Mouse (Mus musculus) cerebellum, postnatal 25 days (tissue): ENCODE measurements at regions not wholly inside any gene's neighbourhood (a gene's known extent, or its start where the extent isn't known, plus 50 kb on each side); places are given as distances from the start of the nearest gene placed in this dataset.

Experiments
- DNase-seq, 2 experiments: peaks; one replicate each; pipeline ENCODE4 v3.0.0; 2021; ENCODE audit warnings: mixed read lengths in 2 of 2

DNA sequence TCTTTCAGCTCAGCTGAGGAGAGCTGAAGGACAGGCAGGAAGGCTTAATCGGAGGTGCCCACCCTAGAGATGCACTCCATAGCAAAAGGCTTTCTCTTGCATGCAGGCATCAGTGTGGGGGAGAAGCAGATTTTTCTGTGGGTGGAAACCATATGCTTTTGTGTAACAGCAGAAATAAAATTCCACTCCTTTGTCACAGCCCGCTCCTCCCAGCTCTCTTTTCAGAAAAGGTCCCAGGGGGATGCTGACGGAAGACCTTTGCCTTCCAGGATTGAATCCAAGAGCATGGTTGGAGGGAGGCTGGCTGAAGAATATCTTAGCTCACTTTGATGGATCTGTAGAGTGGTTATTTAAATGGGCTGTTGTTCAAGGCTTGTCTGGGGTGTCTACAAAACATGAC lies 336.8 kb upstream of the Map3k7 start:
- no peak for DNase-seq

DNA sequence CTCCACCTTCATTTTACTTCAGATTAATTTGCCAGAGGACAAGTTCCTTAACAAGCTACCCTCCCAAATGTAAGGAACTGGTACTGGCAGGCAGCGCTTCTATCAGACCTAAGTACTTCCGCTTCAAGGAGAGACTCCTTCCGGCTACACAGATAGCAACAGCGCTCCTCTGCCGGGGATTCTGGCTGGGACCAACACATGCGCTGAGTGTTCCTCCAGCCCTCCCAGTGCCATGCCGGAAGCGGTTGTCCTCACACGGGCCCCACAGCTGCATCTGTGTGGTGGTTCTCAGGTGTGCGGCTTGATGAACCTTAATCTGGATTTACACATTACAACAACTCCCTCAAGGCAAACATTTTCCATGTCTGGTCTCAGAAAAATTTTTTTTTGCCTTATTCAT lies 336.1 kb upstream of the Map3k7 start:
- DNase-seq = no peak

DNA sequence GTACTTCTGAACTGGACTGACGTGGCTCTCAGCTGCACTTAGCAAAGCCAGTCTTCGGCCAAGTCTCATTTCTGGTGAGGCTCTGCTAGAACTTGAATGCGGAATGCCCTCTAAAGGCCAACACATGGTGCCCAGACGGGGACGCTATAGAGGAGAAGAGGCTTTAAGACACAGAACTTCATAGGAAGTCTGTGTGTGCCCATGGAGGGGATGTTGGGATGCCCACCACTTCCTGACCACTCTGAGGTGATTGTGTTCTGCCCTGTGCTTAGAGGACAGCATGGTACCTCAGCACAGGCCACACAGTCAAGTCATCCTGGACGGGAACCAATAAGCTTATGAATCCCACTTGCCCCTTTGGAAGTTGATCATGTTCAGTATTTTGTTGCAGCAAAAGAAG lies 325.3 kb upstream of the Map3k7 start:
- no peak for DNase-seq

DNA sequence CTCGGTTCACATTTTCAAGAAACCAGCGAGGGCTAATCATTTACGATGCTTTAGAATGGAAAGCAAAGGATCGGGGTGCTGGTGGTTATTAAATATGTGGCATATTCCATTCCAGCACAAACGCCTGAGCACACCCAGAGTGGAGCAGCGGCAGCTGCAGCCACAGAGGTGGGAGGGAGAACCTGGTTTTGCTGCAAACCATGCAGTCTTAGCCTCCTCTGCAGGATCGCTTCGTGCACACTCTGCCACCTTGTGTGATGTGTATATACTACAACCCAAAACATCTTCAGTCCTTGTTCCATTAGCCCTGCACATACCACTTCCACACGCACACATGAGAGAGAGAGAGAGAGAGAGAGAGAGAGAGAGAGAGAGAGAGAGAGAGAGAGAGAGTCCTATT lies 321.7 kb upstream of the Map3k7 start:
- peak; percentile 57 to 69 for DNase-seq

DNA sequence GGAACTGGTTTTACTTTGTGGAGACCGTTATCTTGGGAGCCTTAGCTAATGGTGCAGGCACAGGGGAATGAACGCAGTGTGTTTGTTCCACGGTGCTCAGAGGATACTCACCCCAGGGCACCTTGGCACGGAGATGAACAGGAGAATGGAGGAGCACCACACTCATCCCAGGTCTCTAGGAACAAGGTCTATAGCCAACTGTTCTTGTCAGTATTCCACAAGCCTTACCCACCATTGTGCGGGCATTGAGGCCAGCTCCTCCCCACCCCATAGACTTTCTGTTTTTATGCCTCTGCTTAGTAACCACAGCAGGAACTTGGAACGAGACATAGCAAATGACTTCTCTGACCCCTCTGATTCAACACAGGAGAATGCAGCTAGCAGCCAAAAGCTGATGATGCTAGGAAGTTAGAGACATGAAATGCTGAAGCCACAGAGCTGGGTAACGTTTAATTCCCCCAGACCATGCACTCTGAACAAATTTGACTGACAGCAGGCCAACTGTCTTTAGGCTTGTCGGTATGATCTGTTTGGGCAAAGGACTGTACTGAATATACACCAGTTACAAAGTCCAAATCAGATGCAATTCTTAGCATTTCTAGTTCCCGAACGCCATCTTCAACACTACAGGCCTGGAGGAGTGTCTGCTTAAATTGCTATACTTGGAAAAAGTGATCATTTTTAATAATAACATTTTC lies 321.2 kb upstream of the Map3k7 start:
- peak; percentile 22 to 24 for DNase-seq

DNA sequence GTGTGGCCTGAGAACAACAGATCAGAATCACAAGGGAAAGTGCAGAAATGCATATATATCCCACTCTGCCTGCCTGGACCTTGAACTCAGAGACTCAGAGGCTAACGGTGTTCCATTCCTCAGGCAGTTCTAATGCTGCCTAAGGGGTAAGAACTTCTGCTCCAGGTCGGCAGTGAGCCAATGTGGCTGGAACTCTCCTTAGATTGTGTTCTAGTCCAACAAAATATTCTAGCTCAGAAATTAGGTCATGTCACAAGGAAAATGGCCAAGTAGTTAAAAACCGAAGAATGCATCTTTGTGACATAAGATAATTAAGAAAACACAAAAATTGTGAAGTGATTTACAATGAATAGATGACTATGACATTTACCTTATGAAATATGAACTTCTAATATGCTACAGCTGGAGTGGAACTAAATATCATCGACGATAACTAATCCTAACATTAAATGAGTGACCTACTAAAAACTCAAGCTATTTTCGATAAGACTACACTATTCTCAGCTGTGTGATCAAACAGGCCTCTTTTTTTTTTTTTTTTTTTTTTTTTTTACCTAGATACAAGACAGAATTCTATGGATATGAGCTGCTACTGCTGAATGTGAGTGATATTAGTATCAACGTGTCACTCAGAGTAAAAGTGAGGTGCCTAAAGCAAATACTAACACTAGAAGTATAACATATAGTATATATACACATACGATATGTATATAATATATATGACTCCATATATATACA lies 315.1 kb upstream of the Map3k7 start:
- DNase-seq = peak; percentile 22 to 57

DNA sequence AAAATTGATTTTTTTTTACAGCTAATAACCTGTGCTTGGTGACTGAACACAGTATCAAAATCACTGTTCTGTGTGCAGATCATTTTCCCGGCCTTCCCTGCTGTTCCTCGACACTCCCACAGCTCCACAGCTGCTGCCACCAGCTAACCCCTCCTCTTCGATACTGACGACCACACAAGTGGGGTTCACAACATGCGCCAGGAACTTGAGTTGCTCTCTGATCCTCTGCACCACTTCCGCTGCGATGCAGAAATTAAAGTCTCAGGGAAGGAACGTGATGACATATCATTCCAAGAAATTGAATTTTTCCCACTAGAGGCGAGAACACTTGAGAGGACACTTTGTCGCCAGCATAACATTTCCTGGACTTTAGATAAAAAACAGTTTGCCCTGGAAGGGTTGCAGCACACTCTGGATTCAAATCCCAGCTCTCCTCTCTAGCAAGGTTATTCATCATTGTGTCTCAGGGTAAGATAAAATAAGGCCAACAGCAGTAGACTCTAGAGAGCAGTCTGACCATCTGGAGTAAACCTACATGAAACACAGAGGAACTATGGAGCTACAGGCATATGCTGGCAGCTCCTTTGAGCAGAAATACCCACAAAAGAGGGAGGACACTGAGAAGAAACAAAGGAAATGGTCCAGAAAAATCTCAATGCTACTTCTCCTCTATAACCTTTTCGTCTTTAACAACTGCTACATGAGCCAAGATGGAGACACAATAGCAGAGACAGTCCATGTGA lies 308.4 kb upstream of the Map3k7 start:
- no peak for DNase-seq

DNA sequence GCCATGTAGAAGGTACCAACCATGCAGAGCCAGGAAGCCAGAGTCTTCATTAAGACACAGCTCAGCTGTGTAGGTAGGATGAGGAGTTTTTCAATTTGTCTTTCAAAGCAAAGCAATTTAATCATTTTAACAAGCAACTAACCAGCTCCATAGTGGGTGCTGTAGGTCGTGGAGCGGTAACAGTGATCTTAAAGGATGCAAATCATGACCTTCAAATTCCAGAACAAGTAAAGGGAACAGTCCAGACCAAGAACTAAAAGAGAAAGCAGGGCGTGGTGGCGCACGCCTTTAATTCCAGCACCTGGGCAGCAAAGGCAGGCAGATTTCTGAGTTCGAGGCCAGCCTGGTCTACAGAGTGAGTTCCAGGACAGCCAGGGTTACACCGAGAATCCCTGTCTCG lies 307.8 kb upstream of the Map3k7 start:
- DNase-seq = no peak

DNA sequence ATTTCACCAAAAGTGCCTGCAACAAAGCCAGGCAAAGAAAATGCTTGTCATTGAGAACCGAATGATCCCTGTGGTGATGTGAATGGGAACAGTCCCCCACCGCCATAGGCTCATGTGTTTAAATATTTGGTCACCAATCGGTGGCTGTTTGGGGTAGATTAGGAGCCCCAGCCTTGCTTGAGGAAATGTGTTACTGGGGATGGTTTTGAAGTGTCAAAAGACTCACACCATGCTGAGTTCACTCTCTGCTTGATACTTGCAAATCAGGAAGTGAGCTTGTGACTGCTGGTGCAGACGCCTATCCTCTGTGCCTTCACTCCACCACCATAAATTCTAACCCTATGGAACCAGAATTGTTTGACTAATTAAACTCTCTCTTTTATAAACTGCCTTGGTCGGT lies 305.1 kb upstream of the Map3k7 start:
- no peak for DNase-seq

DNA sequence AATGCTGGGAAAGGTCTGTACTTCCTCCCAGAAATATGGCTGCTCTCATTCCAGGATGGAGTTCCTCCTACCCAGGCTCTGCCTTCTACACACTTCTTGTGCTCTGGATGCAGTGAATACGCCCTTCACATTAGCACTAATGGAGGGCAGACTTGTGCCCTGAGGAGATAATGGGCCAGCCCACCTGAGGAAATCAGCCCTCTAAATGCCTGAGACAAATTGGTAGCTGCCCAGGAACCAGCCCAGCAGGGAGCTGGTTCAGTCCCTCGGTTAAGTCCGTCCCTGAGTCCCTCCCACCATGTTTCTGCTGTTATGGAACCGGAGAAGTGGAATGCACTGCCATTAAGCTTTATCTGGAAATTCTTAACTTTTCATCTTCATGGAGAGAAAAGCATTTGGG lies 303.0 kb upstream of the Map3k7 start:
- no peak for DNase-seq

DNA sequence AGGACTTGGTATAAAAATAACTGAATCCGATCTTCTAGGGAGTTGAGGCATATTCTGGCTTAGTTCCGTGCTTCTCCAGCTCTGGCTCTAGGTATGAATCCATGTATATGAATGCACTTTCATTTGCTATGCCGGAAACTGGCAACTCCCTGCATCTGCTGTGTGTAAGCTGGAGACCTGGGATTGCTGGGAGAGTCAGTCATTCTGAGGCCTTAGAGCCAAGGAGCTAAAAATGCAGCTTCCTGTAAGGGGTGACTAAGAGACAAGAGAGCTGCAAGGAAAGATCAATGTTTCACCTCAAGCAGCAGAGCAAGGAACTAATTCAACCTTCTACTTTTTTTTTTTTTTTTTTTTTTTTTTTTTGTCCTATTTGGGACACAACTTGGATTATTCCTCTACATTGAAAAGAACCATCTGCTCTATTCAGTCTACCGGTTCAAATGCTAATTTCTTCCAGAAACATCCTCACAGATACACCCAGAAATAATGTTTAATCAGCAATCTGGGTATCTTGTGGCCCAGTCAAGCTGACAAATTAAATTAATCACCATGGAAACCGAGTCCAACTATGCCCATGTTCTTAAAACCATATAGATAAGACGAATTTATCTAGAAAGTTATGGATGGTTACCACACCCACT lies 292.2 kb upstream of the Map3k7 start:
- DNase-seq = no peak

DNA sequence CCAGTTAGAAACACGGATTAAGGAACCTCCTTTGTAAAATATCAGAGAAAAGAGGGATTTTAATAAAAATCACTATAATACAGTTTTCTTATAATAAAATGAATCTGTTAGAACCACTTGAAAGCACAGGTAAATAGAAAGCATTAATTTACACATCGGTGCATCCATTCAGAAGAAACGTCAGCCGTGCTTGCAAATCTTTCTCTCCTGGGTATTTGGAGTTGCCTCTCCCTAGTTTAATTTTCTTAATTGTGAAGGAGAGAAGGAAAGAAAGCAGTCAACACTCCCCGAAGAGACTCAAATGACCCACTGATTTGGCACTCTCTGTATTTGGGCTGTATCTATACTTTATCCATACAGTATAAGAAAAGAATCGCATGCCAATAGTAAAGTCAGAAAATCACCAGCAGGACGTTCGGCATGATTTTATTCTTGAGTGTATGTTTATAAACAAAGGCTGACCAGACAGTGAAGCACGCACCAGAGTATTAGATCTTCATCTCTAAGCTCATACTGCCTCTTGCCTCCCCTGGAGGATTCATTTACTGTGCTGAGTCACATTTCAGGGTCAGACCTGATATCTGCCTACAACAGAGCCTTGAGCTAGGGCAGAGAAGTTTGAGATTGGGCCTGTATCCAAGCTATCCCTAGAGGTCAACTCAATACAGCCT lies 291.6 kb upstream of the Map3k7 start:
- DNase-seq = no peak

DNA sequence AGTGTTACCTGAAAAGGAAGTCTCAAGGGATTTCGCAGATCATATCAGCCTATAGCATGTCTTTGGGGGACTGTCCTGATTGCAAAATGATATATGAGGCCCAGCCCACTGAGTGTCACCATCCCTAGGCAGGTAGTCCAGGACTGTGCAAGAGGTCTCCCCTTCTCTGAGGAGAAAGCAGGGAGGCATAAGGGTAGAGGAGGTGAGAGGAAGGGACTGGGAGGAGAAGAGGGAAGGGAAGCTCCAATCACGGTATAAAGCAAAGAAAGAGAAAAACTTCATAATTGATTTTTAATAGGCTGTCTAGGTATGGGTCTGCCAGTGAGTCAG lies 291.1 kb upstream of the Map3k7 start:
- no peak for DNase-seq

DNA sequence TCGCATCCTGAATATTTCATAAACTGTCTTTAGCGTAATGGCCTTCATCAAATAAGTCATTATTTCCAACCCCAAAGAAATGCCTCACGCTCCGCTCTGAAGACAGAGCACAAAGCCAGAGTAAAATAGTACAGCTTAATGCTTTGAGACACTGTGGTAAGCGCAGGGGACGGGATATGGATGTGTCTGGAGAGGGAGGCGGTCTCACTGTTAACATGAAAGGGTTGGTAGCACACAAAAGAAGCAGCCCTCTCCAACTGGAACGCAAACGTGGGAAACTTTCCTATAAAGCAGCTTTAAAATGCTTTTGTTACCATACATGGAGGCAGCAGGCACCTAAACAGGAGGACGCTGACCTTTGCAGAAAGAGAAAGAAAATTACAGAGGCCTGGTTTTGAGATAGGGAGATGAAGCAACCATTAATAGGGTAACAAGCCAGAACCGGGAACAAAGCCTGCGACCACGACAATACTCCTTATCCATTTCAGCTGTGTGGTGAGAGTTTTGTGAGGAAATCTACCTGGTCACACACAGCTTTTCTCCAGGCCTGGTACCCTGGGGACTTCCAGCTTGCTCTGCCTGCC lies 284.8 kb upstream of the Map3k7 start:
- DNase-seq = no peak

DNA sequence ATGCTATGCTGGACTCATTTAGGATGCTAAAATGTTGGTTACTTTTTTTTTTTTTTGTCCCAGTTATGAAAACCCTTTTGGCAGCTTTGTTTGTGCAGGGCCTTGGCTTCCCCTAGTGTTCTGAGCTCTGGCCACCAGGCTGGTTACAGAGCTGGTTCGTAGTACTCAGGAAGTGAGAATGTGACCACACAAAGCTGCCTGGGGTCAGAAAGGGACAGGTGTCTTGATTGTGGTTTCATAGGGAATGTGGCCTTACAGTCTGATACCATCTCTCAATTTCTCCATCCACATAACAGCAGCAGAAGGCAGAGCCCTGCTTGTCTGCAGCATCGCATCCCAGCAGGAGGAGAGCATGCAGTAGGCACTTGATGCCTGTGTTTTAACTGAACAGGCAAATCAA lies 282.9 kb upstream of the Map3k7 start:
- no peak for DNase-seq

DNA sequence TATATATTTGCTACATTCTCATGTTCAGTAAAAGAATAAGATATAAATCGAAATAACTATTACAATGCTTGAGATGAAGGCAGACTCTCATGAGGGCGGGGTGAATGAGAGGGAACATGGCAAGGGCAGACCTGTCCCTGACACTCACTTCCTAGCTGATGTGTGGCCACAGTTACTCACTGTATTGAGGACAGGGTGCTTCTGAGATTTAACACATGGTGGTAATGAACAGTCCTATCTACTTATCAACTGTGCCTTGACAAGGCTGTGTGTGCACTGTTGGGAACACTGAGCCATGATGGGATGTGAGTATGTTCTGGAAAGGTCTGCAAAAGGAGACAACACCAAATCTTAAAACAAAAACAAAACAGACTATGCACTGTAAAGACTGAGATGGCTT lies 274.8 kb upstream of the Map3k7 start:
- no peak for DNase-seq

DNA sequence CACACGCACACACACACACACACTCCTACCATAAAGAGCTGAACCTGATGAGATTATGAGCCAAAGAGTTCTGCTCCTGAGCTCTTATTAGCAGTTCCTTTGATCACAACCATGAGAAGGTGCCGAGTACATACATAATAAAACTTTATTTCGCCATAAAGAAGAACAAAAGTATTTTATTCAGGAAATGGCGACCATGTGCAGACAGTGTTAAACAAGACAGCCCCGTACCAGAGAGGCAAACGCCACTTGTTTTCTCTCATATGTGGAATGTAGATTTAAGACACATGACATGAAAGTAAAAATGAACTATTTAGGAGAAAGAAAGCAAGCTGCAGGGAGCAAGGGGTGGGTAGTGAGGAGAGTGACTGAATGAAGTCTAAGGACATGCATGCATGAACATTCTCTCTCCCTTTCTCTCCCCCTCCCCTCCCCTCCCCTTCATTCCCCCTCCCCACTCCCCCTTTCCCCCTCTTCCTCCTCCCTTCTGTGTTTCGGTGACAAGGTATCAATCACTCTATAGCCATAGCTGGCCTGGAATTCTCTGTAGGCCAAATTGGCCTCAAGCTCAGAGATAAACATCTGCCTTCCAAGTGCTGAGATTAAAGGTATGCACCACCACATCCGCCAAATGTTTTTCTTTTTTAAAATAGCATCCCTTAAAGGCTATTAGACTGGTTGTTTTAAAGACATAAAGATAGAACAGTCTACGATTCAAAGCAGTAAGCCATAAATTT lies 266.0 kb upstream of the Map3k7 start:
- DNase-seq = no peak

DNA sequence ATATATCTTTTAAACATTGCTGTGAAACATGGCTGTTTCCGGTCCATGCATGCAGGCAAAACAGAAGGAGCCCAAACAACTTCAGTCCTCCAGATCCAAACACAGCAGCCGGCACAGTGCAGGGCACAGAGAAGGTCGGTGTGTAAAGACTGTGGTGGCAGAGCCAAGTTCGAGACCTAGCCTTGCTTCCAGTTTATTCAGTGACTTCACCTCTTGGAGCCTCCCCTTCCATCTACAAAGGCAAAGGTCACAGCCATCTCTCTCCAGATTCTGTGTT lies 265.5 kb upstream of the Map3k7 start:
- DNase-seq = no peak

DNA sequence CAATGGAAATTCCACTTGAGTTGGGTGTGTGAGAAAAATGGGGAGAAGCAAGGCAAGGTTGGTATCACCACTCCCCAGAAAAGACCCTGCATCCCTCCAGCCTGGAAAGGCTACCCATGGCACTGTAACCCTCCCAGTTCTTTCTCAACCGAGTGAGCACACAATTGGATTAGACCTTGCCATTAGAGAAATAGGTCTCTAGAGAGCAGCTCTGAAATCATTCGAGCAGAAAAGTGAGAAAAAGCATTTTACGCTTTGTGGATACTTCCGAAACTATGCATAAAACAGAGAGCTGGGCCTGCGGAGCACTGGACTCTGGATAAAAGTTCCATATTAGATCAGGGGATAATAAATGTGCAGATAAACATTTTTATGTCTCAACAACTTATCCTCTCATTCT lies 264.6 kb upstream of the Map3k7 start:
- no peak for DNase-seq

DNA sequence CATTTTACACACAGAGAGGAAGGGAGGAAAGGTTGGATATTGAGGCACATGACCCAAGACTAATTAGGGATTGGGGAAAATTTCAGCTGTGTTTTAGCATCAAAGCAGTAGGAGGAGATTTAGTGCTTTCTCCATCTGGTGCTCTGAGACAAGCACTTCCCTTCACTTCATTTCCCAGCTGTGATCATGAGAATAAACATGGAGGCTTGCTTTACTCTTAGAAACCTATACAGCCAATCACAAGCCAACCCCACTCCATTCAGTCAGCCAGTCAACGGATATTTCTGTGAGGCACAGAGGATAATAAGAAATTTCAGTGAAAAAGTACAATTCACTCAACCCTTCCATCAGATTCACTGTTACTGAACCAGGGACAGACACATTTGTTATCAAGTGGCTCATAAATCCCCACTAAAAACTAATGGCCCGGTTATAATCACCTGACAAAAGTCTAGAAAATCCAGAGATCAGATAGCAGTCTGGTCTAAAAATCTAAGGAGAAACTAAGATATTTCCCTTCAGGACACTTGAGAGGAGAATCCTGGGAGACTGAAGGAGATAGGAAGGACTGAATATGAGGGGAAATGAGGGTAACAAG lies 249.7 kb upstream of the Map3k7 start:
- no peak for DNase-seq

DNA sequence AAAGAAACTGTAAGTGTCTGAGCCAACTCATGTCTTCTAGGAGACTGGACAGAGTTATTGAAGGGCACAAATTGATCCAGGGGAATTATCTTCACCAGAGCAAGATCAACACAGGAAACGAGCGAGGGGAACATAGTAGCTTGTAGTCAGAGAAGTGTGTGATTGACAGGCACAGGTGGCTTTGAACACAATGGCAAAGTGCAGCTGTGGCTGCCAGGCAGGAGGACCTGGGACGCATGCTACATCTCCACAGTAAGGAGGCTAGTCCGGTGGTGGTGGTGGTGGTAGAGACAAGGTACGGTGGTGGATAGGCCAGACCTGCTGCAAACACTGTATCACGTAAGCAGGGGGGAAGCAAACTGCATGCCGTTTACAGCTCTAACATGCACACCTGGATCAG lies 240.4 kb upstream of the Map3k7 start:
- DNase-seq = no peak

DNA sequence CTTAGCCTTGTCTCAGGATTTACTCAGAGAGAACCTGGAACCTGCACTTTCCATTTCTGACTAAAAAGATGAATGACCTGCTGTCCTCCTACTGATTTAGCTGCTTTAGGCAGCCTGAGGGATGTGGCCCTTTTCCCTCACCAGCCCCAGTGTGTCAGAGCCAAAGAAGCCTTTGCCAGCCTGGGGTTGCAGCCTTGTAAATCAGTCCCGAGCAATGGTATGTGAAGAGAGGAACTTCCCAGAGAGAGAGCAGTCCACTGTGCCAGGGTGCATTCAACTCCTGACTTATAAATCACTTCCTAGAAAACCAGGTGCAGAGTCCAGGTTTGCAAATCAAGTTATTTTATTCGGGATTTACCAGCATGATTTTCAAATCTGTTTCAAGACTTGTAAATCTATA lies 239.5 kb upstream of the Map3k7 start:
- DNase-seq = no peak
